Mouse (Mus musculus) R1 (cell line): Measurements from ENCODE around the gene Fam193a.
A peak's percentile ranks its signal among the peaks of the same experiment; 100 is the strongest.

Source experiments
- DNase-seq: peaks from one replicate; pipeline ENCODE4 v3.0.0-alpha.2; 2018; ENCODE audit warnings: low read depth, low spot score

Fam193a gene

GRCm38 (mm10) chr5:34381700-34382099 is 12.0 kb downstream of the Fam193a start:
- no peak for DNase-seq

GRCm38 (mm10) chr5:34385616-34386015 is 15.9 kb downstream of the Fam193a start:
- no peak for DNase-seq

- DNase-seq: no peak
Observed at GRCm38 (mm10) chr5:34386744-34387143, 17.0 kb downstream of the Fam193a start.

GRCm38 (mm10) chr5:34393251-34393650 is 23.5 kb downstream of the Fam193a start:
- DNase-seq: no peak

- DNase-seq: no peak
Observed at GRCm38 (mm10) chr5:34395347-34395746, 25.6 kb downstream of the Fam193a start.

GRCm38 (mm10) chr5:34395850-34396540 is 26.3 kb downstream of the Fam193a start:
- no peak for DNase-seq

- DNase-seq: peak; percentile 16
Observed at GRCm38 (mm10) chr5:34397866-34398265, 28.1 kb downstream of the Fam193a start.

GRCm38 (mm10) chr5:34398326-34398725 is 28.6 kb downstream of the Fam193a start:
- DNase-seq: no peak

- no peak for DNase-seq
Observed at GRCm38 (mm10) chr5:34407366-34407918, 37.7 kb downstream of the Fam193a start.

- DNase-seq: no peak
Observed at GRCm38 (mm10) chr5:34409002-34409401, 39.3 kb downstream of the Fam193a start.

GRCm38 (mm10) chr5:34410819-34411218 is 41.1 kb downstream of the Fam193a start:
- DNase-seq: no peak

GRCm38 (mm10) chr5:34413921-34414320 is 44.2 kb downstream of the Fam193a start:
- DNase-seq: no peak

GRCm38 (mm10) chr5:34417251-34418008 is 47.7 kb downstream of the Fam193a start:
- no peak for DNase-seq

- DNase-seq: no peak
Observed at GRCm38 (mm10) chr5:34419188-34419587, 49.5 kb downstream of the Fam193a start.

GRCm38 (mm10) chr5:34430776-34431175 is 61.0 kb downstream of the Fam193a start:
- no peak for DNase-seq

GRCm38 (mm10) chr5:34433786-34434185 is 64.1 kb downstream of the Fam193a start:
- no peak for DNase-seq

GRCm38 (mm10) chr5:34434241-34434640 is 64.5 kb downstream of the Fam193a start:
- DNase-seq: no peak

- no peak for DNase-seq
Observed at GRCm38 (mm10) chr5:34438052-34438451, 68.3 kb downstream of the Fam193a start.

- no peak for DNase-seq
Observed at GRCm38 (mm10) chr5:34438659-34439058, 68.9 kb downstream of the Fam193a start.

- peak; percentile 88 for DNase-seq
Observed at GRCm38 (mm10) chr5:34439768-34440167, 70.0 kb downstream of the Fam193a start.

- DNase-seq: no peak
Observed at GRCm38 (mm10) chr5:34441797-34442196, 72.1 kb downstream of the Fam193a start.

- DNase-seq: no peak
Observed at GRCm38 (mm10) chr5:34446207-34446606, 76.5 kb downstream of the Fam193a start.

GRCm38 (mm10) chr5:34458994-34459393 is 89.3 kb downstream of the Fam193a start:
- DNase-seq: no peak
